Mouse (Mus musculus) kidney, adult 18-20 months (tissue): ENCODE results near the gene Bend7.

Source experiments
- DNase-seq: peaks from one replicate; pipeline ENCODE4 v3.0.0; 2021

The Bend7 gene

DNA sequence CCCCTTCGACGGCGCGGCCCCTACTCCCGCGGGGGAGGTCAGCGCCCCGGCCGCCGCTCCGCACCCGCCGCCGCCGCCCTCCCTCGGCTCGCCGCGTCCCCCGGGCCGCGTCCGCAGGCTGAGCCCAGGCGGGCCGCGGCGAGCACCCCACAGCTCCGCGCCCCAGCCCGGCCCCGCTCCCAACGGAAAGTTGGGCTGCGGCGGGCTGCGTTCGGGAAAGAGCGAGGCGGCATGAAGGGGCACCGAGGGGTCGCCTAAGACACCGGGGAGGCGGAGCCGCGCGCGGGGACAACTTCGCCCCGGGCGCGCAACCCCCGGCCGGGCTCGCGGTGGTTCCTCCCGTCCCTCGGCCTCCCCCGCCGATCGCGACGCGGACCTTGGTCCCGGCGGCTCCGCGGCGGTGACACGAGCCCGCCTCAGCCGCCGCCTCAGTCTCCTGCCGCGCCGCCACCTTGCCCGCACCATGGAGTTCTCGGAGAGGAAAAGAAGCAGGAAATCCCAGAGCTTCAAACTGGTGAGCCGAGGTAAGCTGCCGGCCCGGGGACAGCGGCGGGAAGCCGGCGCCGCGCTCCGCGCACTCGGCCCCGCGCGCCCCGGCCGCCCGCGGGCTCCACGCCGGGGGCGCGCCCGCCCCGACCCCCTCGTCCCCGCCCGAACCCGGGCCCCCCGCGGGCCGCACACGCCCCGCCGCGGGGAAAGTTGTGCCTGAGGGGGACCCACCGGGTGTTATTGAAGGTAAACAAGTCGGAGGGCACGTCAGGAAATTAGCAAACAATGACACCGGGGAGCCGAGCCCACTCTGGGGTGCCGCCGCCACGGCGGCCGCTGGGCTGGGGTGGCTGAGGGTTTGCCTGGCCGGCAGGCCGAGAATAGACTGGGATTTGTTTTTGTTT, at the start of gene Bend7:
Gene Bend7 (plus strand): TSS at position 63 of the 893 bp plus-strand sequence.
- DNase-seq, result peak; percentile 68

DNA sequence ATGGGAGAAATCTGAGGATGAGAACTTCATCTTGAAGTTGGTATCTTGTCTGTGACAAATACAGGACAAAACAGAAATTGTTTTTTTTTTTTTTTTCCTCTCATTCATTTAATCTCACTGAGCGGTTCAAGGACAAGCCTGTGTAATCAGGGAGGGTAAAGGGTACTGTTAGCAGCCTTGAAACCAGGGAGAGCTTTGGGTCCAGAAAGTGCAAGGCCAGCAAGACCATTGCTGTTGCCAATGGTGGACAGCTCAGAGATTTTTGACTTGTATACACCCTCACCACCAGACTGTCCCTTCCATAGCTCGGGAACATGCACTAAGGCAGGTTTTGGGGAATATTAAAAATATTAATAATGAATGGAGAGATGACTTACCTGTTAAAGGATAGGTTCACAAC, 49.0 kb upstream of the Bend7 start:
- no peak for DNase-seq

DNA sequence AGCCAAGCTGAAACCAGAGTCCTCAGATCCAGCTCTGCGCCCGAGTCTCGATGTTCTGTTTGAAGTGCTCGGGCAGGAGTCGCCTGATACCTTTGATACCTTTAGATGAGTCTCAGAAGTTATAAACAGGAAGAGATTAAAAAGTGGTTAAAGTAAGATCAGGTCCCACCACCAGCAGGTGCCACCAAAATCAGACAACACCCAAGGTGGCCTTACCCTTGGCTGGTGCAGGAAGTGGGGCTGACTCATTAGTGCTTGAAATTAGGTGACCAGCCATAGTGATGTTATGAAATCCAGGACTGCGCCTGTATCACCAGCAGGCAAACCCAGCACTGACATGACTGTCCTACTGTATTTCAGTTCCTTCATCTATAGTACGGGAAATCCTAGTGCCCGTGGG, 47.9 kb upstream of the Bend7 start:
- no peak for DNase-seq

DNA sequence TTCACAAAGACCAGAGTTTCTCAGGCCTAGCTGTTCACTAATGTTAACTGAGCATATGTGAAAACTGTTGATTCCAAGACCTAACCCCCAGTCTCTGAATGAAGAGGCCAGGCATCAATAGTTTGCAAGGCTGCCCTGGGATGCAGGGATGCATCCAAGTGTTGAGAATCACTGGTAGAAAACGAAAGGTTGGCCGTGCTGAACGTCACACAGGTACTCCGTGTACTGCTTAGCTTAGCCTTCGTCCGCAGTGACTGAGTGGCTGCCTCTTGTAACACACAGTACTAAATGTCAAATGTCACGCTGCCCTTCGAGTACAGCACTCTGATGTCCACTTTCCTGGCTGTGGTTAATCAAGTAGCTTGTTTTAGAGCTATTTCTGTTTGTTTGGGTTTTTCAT, 46.0 kb upstream of the Bend7 start:
- no peak for DNase-seq

DNA sequence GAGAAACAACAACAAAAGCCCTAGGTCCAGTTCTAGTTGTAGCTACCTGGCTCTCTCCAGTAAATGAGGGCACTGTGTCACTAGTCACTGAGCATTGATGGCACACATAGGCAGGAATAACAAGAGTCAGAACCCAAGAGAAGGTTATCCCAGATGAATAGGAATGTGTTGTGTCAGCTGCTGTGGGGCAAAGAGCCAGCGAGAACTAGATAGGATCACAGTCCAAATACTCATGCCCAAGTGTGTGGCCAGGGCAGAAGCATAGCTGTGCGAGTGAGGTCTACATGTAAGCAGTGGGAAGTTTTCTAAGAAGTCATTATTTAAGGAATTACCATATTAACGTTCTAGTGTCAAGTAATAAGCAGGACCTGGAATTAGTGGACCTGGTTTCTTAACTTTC, 37.7 kb upstream of the Bend7 start:
- peak; percentile 4 for DNase-seq

DNA sequence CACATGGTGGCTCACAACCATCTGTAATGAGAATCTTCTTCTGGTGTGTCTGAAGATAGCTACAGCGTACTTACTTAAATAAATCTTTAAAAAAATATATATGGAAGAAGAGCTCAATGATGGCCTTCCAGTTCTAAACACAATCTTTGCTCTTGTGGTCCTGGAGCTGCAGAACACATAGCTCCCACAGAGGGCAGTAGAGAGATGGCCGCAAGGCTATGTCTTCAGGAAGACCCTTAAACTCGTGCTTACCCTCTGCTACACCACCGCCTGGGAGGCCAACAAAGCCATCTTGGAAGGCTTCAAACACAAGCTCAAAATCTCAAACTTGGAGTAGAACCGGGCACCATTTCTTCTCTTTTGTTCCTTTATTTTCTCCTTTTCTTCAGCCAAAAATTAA, 6.4 kb upstream of the Bend7 start:
- no peak for DNase-seq

DNA sequence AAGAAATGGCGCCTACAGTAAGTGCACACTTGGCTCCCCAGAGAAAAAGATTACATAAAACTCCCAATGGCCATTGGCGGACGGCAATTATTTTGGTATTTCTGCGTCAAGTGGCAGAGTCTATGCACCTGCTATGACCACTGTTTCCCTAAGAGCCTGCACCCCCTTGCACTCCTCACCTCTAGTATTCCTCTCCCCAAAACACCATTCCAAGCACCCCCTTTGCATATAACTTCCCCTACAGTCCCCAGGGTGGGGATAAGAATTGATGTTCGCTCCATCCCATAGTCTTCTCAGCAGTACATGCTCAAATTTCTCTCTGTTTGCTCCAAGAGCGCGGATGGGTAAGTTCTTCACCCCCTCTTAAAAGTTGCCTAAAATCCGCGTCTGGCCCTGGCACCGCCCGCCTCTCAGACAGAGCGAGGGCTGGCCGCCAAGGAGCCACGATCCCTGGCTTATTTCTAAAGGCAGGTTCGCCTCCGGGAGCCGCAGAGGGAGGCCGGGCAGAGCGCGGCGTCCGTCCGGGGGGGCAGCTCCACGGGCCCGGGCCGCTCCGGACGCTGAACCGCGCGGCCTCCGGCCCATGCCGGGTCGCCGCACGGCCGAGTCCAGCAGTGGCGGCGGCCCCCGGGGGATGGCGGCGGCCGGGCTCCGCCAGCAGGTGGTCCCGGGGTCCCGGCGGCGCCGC, 406 bp upstream of the Bend7 start:
- DNase-seq, result peak; percentile 78

DNA sequence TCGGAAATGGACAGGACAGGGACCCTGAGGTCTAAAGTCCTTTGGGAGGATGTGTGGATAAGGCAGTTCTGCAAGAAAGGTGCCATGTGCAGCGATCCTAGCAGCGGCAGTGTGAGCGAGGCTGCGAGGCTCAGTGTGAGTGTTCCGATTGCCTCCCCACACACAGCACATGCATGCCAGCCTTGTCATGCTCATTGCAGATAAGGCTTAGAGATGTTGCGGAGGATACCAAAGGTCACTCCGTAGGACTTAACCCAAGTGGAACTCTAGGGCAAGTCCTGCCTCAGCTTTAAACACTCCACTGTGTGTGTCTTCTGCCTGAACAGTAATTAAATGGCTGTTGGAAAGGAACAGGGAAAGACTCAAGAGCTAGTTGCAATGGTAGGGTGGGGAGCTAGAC, 5.5 kb downstream of the Bend7 start:
- DNase-seq, result no peak

DNA sequence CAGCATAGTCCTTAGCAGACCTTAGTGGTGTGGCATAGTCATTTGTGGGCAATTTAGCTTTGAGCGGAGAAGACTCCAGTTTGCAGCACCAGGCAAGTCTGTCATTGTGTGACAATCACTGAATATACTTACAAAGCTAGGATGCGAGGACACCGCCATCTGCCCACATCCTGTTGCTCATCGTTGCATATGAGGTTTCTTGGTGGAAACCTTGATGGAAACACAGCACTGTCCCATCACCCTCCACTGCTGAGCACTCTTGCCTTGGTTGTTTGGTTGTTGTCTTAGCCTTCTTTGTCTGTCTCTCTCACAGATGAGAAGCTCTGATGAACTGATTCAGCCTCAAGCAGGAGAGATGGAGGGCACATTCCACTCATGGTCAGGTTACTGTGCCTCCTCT, 12.5 kb downstream of the Bend7 start:
- DNase-seq, result no peak

DNA sequence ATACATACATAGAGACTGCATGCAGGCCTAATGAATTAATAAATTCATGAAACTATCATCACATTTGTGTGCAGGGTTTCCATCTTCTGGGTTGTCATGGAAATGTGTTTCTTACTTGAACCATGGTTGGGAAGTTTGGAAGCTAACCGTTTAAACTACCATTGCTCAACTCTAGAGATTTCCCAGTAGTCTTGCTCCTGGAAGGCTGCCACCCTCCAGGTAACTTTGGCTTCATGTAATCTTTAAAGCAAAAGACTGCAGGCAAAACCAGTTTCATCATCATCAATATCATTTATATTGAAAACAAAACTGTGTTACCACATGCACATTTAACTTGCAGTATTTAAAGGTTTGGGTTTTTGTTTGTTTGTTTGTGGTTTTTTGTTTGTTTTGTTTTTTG, 16.3 kb downstream of the Bend7 start:
- DNase-seq, result no peak

DNA sequence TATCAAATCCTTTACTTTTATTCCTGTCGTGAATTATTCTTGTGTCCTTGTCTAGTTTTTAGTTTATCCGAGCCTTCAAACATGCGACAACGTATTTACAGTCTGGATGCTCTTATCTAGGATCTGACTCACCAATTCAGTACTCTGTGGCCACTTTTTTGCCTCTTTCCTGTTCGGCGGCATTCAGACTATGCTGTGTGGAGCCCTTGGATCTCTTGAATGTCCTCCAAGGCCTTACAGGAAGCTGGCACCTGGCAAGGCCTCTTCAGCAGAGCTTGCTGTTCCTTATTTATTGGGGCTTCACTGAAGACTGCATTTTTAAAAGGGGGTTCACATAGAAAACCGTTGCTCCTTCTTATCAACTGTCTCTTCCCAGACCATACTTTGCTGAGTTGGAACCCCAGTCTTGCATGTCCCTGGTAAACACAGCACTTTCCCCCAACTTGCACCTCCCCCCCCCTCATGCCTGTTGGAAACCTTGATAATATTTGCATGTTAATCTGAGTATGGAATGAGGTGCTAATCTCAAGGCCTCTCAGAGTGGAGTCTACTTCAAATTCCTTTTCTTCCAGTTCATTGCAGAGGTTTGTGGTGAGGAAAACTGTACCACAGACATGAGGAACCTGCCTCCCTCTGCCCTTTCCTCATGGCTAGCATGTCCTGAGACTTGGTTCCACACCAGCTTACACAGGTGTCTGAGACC, 18.6 kb downstream of the Bend7 start:
- DNase-seq, result no peak

DNA sequence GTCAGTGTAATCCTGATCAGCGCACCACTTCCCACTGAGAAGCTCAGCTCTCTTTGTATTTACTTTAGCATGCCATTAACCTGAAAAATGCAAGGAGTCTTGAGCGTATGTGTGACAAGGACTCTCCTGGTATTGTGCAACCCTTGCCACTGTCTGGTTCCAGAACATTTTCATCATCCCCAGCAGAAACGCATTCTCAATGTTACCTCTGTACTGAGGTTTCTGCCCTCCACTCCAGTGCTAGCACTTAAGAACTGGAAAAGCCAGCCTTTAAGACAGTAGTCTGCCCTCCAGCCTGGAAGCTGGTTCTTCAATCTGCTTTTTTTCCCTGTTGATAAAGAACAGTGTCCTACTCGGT, 19.1 kb downstream of the Bend7 start:
- DNase-seq, result no peak

DNA sequence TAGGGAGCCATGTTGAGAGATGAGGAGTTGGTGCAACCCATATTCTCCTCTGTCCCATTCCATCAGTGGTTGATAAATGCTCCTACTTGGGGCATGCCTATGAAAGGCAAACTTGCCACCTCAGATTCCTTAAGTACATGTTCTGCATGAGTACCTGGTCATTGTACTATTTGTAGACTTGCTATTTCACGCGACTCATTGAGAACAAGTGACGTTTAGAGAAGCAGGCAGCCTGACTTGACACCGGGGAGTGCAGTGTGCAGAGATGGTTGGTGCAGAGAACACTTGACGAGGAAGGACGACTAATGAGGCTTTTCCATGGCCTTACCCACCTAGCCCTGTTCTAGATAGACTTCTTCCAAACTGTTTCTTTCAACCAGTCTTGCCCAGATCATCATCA, 34.3 kb downstream of the Bend7 start:
- DNase-seq, result no peak

DNA sequence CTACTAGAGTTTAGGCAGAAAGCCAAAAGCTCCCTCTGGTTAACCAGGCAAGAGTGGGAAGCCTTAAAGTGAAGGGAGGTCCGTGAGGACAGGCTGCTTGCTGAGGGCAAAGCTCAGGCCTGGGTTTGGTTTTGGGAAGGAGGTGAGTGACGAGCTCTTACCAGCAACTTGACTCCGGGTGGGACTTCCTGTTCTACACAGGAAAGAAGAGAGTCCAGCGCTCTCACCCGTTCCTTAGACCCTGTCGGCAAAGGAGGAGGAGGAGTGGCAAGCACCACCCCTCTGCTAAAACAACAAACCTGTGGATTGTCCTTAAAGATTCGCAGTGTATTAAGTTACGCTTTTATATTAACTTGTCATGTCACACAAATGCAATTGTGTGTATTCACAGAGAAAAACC, 38.1 kb downstream of the Bend7 start:
- DNase-seq, result no peak

DNA sequence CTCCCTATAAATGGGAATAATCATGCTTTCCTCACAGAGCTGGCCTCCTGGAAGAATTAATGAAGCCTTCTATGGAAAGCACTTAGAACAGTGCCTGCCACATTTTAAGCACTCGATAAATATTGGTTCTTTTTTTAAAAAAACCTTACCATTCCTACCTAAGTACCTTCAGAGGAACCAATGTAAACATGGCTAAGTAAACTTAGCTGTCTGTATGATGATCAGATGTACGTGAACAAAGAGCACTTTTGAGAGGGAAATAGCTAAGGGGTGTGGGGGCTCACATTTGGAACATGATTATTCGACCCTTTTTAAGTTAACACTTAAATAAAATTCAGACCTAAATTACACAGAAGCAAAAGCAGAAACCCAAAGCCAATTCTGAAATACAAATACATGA, 39.6 kb downstream of the Bend7 start:
- DNase-seq, result no peak

DNA sequence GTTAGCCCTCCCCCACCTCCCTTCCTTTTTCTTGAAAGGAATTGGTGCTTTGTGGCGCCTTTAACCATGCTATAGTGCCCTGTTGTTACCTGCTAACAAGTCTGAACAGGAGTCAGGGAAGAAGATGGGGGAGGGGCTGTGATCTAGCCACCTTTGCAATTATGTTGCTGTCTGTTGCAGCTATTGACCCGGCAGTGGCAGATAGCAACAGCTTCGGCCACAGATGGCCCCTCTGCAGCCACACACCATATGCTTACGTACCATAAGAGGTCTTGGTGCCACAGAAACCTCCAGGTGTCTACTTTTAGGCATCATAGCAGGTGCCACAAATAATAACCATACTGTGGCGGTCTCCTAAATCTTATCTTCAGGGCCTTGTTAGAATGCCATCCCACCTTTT, 43.1 kb downstream of the Bend7 start:
- no peak for DNase-seq

DNA sequence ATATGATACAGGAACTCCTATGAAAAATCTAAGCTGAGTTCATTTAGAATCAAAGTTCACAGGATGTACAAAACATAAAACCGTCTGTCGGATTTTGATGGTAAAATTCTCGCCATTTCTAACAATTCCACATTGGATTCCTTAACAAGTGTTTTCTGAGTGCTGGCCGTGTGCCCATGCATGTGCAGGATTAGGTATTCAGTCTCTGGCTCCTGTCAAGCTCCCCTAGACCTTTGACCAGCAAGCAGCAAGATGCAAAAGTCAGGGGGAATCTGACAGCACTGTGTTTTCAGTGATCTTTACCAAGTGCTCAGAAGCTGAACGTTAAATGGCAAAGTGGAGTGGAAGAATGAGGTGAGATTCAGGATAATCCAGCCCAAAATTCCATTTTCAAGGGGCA, 44.3 kb downstream of the Bend7 start:
- DNase-seq, result peak; percentile 63

DNA sequence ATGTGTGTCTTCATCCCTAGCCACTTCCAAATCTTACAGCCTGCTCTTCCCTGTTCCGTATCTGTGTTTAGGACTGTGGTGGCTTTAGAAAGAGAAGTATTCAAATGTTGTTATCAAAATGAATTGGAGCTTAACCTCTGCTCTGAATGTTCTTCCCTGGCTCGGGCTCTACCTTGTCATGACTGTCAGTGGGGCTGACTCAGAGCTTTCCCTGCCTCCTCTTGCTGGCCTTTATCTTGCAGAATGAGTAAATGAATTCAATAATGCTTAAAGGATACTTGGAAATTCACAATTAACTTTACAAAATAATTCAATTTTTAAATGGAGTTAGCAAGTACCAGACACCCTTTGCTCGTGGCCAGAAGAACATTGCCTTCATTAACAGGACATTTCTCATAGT, 46.4 kb downstream of the Bend7 start:
- DNase-seq, result no peak

DNA sequence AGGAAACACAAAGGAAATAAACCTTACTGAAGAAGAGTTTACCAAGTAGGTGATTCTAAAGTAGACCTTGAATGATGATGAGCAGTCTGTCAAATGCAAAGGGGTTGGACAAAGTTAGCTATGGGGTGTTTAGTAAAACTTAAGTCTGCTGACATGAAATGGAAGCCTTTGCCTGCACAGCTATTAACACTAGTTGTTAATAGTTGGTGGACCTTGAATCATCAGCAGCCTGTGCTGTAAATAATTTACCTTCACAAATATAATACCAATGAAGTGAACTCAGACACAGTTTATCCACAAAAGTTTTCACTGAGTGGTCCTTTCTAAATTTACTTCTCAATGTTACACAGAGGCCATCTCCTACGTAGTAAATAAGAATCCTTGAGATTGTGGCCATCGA, 52.7 kb downstream of the Bend7 start:
- DNase-seq, result no peak

DNA sequence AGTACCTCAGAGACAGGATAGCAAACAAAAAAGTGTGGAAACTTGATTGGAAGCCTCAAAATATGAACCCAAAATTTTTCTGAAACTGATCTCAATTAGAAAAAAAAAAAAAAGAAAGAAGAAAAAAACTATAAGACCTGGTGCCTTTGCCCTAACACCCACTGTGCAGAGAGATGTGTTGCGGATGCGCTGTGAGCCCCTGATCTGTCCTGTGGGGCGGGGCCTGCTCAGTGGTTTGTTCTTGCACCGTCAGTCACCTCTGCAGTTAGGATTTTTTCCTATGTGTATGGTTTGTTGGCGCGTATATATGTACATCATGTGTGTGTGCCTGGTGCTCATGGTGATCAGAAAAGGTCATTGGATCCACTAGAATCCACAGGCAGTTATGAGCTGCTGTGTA, 56.3 kb downstream of the Bend7 start:
- DNase-seq, result no peak

DNA sequence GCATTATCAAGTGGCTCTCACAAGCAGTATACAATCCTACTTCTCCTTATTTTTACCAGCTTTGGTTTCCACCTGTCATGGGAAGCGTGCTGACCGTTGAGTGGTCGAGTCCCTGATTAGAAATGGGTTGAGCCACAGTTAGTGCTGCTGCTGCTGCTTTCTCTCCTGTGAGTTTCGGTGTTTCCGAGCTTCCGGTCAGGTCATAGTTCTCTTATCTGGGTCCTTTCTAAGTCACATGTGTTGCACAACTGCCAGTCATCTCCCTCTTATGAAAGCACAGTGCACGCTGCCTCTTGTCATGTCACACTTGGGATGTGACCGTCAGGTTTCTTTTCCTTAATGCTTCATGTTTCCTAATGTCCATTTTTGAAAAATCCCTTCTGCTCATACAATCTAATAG, 59.7 kb downstream of the Bend7 start:
- no peak for DNase-seq

DNA sequence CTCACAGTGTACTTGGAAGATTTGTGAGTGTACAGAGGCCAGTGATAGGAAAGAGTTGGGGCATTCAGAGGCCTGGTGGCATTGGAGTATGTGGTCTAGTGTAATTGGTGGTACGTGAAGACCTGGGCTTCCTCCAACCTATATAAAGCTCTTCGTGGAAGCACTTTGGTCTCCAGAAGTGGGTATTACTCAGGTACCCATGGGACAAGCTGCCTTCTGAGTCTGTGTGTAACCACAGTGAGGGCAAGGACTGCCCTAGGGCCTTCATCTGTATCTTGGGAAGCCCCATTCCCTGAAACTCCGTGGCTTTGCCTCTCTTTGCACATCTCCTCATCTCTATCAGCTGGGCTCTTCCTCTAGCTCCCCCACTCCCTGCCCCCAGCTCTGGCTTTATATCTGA, 64.0 kb downstream of the Bend7 start:
- DNase-seq, result no peak

DNA sequence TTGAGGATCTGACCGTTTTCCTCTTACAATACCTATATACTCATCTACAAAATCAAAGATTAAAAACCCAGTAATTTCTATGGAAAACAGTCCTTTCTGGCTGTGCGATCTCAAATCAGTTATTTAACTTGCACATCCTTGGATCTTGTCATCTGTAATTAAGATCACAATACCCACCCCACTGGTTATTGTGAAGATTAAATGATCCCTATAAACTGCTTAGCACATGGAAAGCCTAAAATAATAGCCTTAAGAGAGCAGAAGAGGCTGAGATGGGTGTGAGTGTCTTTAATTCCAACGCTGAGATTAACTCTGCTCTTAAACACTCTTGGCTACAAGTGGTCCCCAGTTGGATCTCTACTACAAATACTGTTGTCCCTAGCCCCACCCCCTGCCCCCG, 64.8 kb downstream of the Bend7 start:
- DNase-seq, result no peak
